Mouse (Mus musculus) heart, embryonic 12.5 days (tissue): ENCODE results near the gene Lsm3. TPM values are rescaled to one million over a fixed set of nuclear protein-coding genes. Genes with fewer than 3 reads are reported as not detected.

Experiments
- ATAC-seq: fragments of 200-750 bp; cut with Nextera tagmentation; 2 replicates; pipeline ENCODE4 v1.8.0; 2017; ENCODE audit warnings: moderate TSS enrichment, moderate library complexity; ENCODE audit not compliant: insufficient number of reproducible peaks, low FRiP score
- H3K27ac ChIP-seq: fragments of 300-500 bp; sonication (generic); 2 replicates; pipeline ENCODE4 v1.5.1; 2016; ENCODE audit warnings: mild to moderate bottlenecking, moderate library complexity; ENCODE audit not compliant: poor library complexity, severe bottlenecking
- H3K27me3 ChIP-seq: fragments of 300-500 bp; sonication (generic); replicated peaks from 2 replicates; pipeline ENCODE4 v1.6.1; 2016; ENCODE audit warnings: mild to moderate bottlenecking, moderate library complexity
- H3K36me3 ChIP-seq: fragments of 300-500 bp; sonication (generic); 2 replicates; pipeline ENCODE4 v1.6.1; 2016; ENCODE audit warnings: mild to moderate bottlenecking, moderate library complexity
- H3K4me1 ChIP-seq: fragments of 300-500 bp; sonication (generic); replicated peaks from 2 replicates; pipeline ENCODE4 v1.6.1; 2016; ENCODE audit warnings: mild to moderate bottlenecking
- H3K4me2 ChIP-seq: fragments of 300-500 bp; sonication (generic); 2 replicates; pipeline ENCODE4 v1.6.1; 2016; ENCODE audit warnings: mild to moderate bottlenecking, moderate library complexity
- H3K4me3 ChIP-seq: fragments of 300-500 bp; sonication (generic); 2 replicates; pipeline ENCODE4 v1.5.1; 2016; ENCODE audit warnings: mild to moderate bottlenecking
- H3K9ac ChIP-seq: fragments of 300-500 bp; sonication (generic); 2 replicates; pipeline ENCODE4 v1.6.1; 2016; ENCODE audit warnings: mild to moderate bottlenecking, moderate library complexity
- H3K9me3 ChIP-seq: fragments of 300-500 bp; sonication (generic); replicated peaks from 2 replicates; pipeline ENCODE4 v1.6.1; 2016; ENCODE audit warnings: mild to moderate bottlenecking, moderate library complexity
- WGBS: fragments of 180-500 bp; shearing (Covaris S2); methylation state at CpG from one replicate; pipeline ENCODE4 v1.1.7; 2016; 5-methylcytosine and 5-hydroxymethylcytosine counted together
- polyA plus RNA-seq: library from polyadenylated mRNA; unstranded; fragments of >200 nt; fragmentation: Nextera tagmentation; extraction: Ambion mirVana; gene quantifications from 2 replicates; pipeline ENCODE4 v1.2.1, GENCODE M21; 2016

The Lsm3 gene
- polyA plus RNA-seq, 1 experiment from 2014 or later: 181 TPM

GRCm38 (mm10) chr6:91533771-91534170 lies 18.0 kb downstream of the Lsm3 start:
- Histone ChIP-seq H3K4me3 (no peak overlapping the region), H3K4me2 (no peak overlapping the region), H3K27ac (no peak overlapping the region), H3K9me3 (no peaks in the 10 kb centered on the region), H3K9ac (no peak overlapping the region), H3K36me3 (peaks cover 8% of the 10 kb centered on the region; the same call in 1 of the 2 replicates), H3K27me3 (peaks cover 75% of the 10 kb centered on the region), H3K4me1 (peaks cover 12% of the 10 kb centered on the region)
- 38% methylated on average over 2 of the region's 2 CpGs for WGBS
- ATAC-seq: no peak

- Histone ChIP-seq H3K27me3 (peaks cover 80% of the 10 kb centered on the region), H3K27ac (no peak overlapping the region)
Measured at GRCm38 (mm10) chr6:91534268-91534667, 18.5 kb downstream of the Lsm3 start.

GRCm38 (mm10) chr6:91535231-91535630 lies 19.5 kb downstream of the Lsm3 start:
- no peak overlapping the region for H3K27ac ChIP-seq
- H3K27me3 ChIP-seq: peaks cover 75% of the 10 kb centered on the region
- no peaks in the 10 kb centered on the region for H3K9me3 ChIP-seq
- H3K4me3 ChIP-seq: no peak overlapping the region
- ATAC-seq: no peak
- no peak overlapping the region for H3K4me2 ChIP-seq
- no peaks in the 10 kb centered on the region for H3K36me3 ChIP-seq
- WGBS: 75% methylated on average over 3 of the region's 3 CpGs
- H3K4me1 ChIP-seq: peaks cover 12% of the 10 kb centered on the region
- no peak overlapping the region for H3K9ac ChIP-seq

More at GRCm38 (mm10) chr6:91534268-91534667, 18.5 kb downstream of the Lsm3 start:
- Histone ChIP-seq H3K9me3 (no peaks in the 10 kb centered on the region), H3K4me1 (peaks cover 12% of the 10 kb centered on the region), H3K4me3 (no peak overlapping the region), H3K4me2 (no peak overlapping the region), H3K9ac (no peak overlapping the region), H3K36me3 (0 out of 2 replicates have a peak, but pooled peaks cover 4% of the 10 kb centered on the region)
- 77% methylated on average over 4 of the region's 4 CpGs for WGBS
- ATAC-seq: no peak

- Histone ChIP-seq H3K4me3 (no peak overlapping the region), H3K27ac (no peak overlapping the region), H3K27me3 (peaks cover 78% of the 10 kb centered on the region), H3K9ac (no peak overlapping the region), H3K4me2 (no peak overlapping the region), H3K4me1 (peaks cover 13% of the 10 kb centered on the region), H3K9me3 (no peaks in the 10 kb centered on the region), H3K36me3 (no peaks in the 10 kb centered on the region)
- no peak for ATAC-seq
- WGBS: 77% methylated on average over 11 of the region's 11 CpGs
Measured at GRCm38 (mm10) chr6:91536047-91536765, 20.5 kb downstream of the Lsm3 start.

- H3K9ac ChIP-seq: no peak overlapping the region
- ATAC-seq: no peak
- peaks cover 40% of the 10 kb centered on the region for H3K4me1 ChIP-seq
- no peak overlapping the region for H3K4me2 ChIP-seq
- H3K9me3 ChIP-seq: no peaks in the 10 kb centered on the region
- peaks cover 81% of the 10 kb centered on the region for H3K27me3 ChIP-seq
- no peak overlapping the region for H3K27ac ChIP-seq
- H3K4me3 ChIP-seq: no peak overlapping the region
- WGBS: 48% methylated on average over 3 of the region's 3 CpGs
- H3K36me3 ChIP-seq: no peaks in the 10 kb centered on the region
Measured at GRCm38 (mm10) chr6:91541276-91541675, 25.5 kb downstream of the Lsm3 start.

- Histone ChIP-seq H3K27me3 (peaks cover 69% of the 10 kb centered on the region), H3K4me2 (no peak overlapping the region), H3K4me1 (peaks cover 44% of the 10 kb centered on the region), H3K36me3 (no peaks in the 10 kb centered on the region), H3K9ac (no peak overlapping the region), H3K4me3 (no peak overlapping the region), H3K9me3 (no peaks in the 10 kb centered on the region), H3K27ac (no peak overlapping the region)
- 46% methylated on average over 5 of the region's 5 CpGs for WGBS
- no peak; the same call in 1 of the 2 replicates for ATAC-seq
Measured at GRCm38 (mm10) chr6:91543056-91543455, 27.3 kb downstream of the Lsm3 start.

- Histone ChIP-seq H3K9me3 (no peaks in the 10 kb centered on the region), H3K36me3 (no peaks in the 10 kb centered on the region), H3K4me3 (no peak overlapping the region), H3K4me1 (peaks cover 48% of the 10 kb centered on the region), H3K4me2 (0 out of 2 replicates have a peak overlapping the region, but pooled peaks have one; percentile 3), H3K9ac (no peak overlapping the region), H3K27me3 (peaks cover 74% of the 10 kb centered on the region), H3K27ac (peak overlapping the region; percentile 72)
- WGBS: 8% methylated on average over 9 of the region's 9 CpGs
- ATAC-seq: peak; percentile 89
Measured at GRCm38 (mm10) chr6:91546241-91546884, 30.6 kb downstream of the Lsm3 start.

GRCm38 (mm10) chr6:91547313-91547712 lies 31.6 kb downstream of the Lsm3 start:
- Histone ChIP-seq H3K4me2 (no peak overlapping the region), H3K9me3 (no peaks in the 10 kb centered on the region), H3K9ac (no peak overlapping the region), H3K4me3 (no peak overlapping the region), H3K4me1 (peaks cover 43% of the 10 kb centered on the region), H3K36me3 (no peaks in the 10 kb centered on the region), H3K27ac (0 out of 2 replicates have a peak overlapping the region, but pooled peaks have one; percentile 45), H3K27me3 (peaks cover 74% of the 10 kb centered on the region)
- no peak for ATAC-seq
- 44% methylated on average over 1 of the region's 1 CpGs for WGBS

GRCm38 (mm10) chr6:91549621-91550020 lies 33.9 kb downstream of the Lsm3 start:
- Histone ChIP-seq H3K27ac (no peak overlapping the region), H3K4me3 (no peak overlapping the region), H3K9ac (no peak overlapping the region), H3K36me3 (no peaks in the 10 kb centered on the region), H3K4me2 (no peak overlapping the region), H3K4me1 (peaks cover 29% of the 10 kb centered on the region), H3K27me3 (peaks cover 74% of the 10 kb centered on the region), H3K9me3 (no peaks in the 10 kb centered on the region)
- WGBS: 57% methylated on average over 5 of the region's 5 CpGs
- ATAC-seq: no peak

GRCm38 (mm10) chr6:91551671-91552070 lies 35.9 kb downstream of the Lsm3 start:
- peaks cover 3% of the 10 kb centered on the region; the same call in 1 of the 2 replicates for H3K9me3 ChIP-seq
- H3K9ac ChIP-seq: no peak overlapping the region
- no peak for ATAC-seq
- H3K4me1 ChIP-seq: peaks cover 19% of the 10 kb centered on the region
- H3K27me3 ChIP-seq: peaks cover 78% of the 10 kb centered on the region
- no peak overlapping the region for H3K27ac ChIP-seq
- 92% methylated on average over 3 of the region's 3 CpGs for WGBS
- H3K36me3 ChIP-seq: no peaks in the 10 kb centered on the region
- H3K4me2 ChIP-seq: no peak overlapping the region
- H3K4me3 ChIP-seq: no peak overlapping the region

- H3K4me3 ChIP-seq: no peak overlapping the region
- H3K9me3 ChIP-seq: peaks cover 3% of the 10 kb centered on the region; the same call in 1 of the 2 replicates
- H3K9ac ChIP-seq: no peak overlapping the region
- H3K36me3 ChIP-seq: no peaks in the 10 kb centered on the region
- WGBS: 33% methylated on average over 3 of the region's 3 CpGs
- H3K4me1 ChIP-seq: peaks cover 17% of the 10 kb centered on the region; the same call in 1 of the 2 replicates
- H3K27me3 ChIP-seq: peaks cover 87% of the 10 kb centered on the region
- H3K4me2 ChIP-seq: no peak overlapping the region
- ATAC-seq: no peak
- 0 out of 2 replicates have a peak overlapping the region, but pooled peaks have one; percentile 2 for H3K27ac ChIP-seq
Measured at GRCm38 (mm10) chr6:91552693-91553092, 37.0 kb downstream of the Lsm3 start.
